Mouse (Mus musculus) lung, postnatal 0 days (tissue): ENCODE results near the gene Gja3. TPM values are rescaled to one million over a fixed set of nuclear protein-coding genes. Genes with fewer than 3 reads are reported as not detected.

ENCODE experiments used
- ATAC-seq: fragments of 200-750 bp; cut with Nextera tagmentation; 2 replicates; pipeline ENCODE4 v1.8.0; 2017; ENCODE audit warnings: moderate library complexity
- DNase-seq: peaks from one replicate; pipeline ENCODE4 v3.0.0-alpha.2; 2016; ENCODE audit warnings: low spot score
- H3K27ac ChIP-seq: fragments of 300-500 bp; sonication (generic); 2 replicates; pipeline ENCODE4 v1.5.1; 2014; ENCODE audit warnings: antibody characterized with exemption, mild to moderate bottlenecking, low read length, mixed read lengths
- H3K27me3 ChIP-seq: fragments of 300-500 bp; sonication (generic); replicated peaks from 2 replicates; pipeline ENCODE4 v1.6.1; 2014; ENCODE audit warnings: low read length, mixed read lengths; ENCODE audit not compliant: insufficient read depth
- H3K36me3 ChIP-seq: fragments of 300-500 bp; sonication (generic); 2 replicates; pipeline ENCODE4 v1.6.1; 2014; ENCODE audit warnings: low read length, mixed read lengths; ENCODE audit not compliant: insufficient read depth
- H3K4me1 ChIP-seq: fragments of 300-500 bp; sonication (generic); 2 replicates; pipeline ENCODE4 v1.6.1; 2014; ENCODE audit warnings: antibody characterized with exemption, low read depth, low read length, mixed read lengths; ENCODE audit not compliant: insufficient read depth
- H3K4me2 ChIP-seq: fragments of 300-500 bp; sonication (generic); replicated peaks from 2 replicates; pipeline ENCODE4 v1.6.1; 2014; ENCODE audit warnings: low read depth, mild to moderate bottlenecking, low read length, moderate library complexity, mixed read lengths
- H3K4me3 ChIP-seq: fragments of 300-500 bp; sonication (generic); 2 replicates; pipeline ENCODE4 v1.5.1; 2014; ENCODE audit warnings: low read depth, low read length
- H3K9ac ChIP-seq: fragments of 300-500 bp; sonication (generic); replicated peaks from 2 replicates; pipeline ENCODE4 v1.6.1; 2014; ENCODE audit warnings: low read depth, mild to moderate bottlenecking
- H3K9me3 ChIP-seq: fragments of 300-500 bp; sonication (generic); 2 replicates; pipeline ENCODE4 v1.6.1; 2016; ENCODE audit warnings: low read length, mixed read lengths
- CTCF ChIP-seq: IDR thresholded peaks from 2 replicates; pipeline ENCODE4 v1.5.1; 2016; ENCODE audit warnings: antibody characterized with exemption, mild to moderate bottlenecking
- EP300 ChIP-seq: IDR thresholded peaks from 2 replicates; pipeline ENCODE4 v1.6.1; 2016; ENCODE audit warnings: antibody characterized with exemption, mild to moderate bottlenecking, control low read depth
- WGBS: fragments of 180-500 bp; shearing (Covaris S2); extraction: QIAGEN DNeasy Blood & Tissue Kit; methylation state at CpG from one replicate; pipeline ENCODE4 v1.1.7; 2014; 5-methylcytosine and 5-hydroxymethylcytosine counted together
- polyA plus RNA-seq: library from polyadenylated mRNA; unstranded; fragments of >200 nt; fragmentation: Nextera tagmentation; extraction: Ambion mirVana; gene quantifications from 2 replicates; pipeline ENCODE4 v1.2.1, GENCODE M21; 2015

Gja3 gene
- polyA plus RNA-seq, 1 experiment from 2014 or later, result 1.0 TPM

DNA sequence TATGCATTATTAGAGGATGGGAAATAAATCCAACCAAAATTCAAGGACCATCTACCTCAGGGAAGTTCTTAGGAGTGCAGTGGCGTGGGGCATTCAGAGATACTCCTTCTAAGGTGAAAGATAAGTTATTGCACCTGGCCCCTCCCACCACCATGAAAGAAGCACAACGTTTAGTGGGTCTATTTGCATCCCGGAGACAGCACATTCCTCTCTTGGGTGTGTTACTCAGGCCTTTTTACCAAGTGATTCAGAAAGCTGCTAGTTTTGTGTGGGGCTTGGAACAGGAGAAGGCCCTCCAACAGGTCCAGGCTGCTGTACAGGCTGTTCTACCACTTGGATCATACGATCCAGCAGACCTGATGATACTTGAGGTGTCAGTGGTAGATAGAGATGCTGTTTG, 69.3 kb downstream of the Gja3 start:
- WGBS, result 56% methylated on average over 4 of the region's 4 CpGs
- no peak for ATAC-seq

More for the DNA sequence above, 69.3 kb downstream of the Gja3 start:
- Histone ChIP-seq H3K36me3 (no peaks in the 10 kb centered on the region), H3K27me3 (no peaks in the 10 kb centered on the region), H3K4me1 (no peaks in the 10 kb centered on the region), H3K4me3 (no peak overlapping the region), H3K27ac (no peak overlapping the region), H3K4me2 (no peak overlapping the region), H3K9ac (no peak overlapping the region), H3K9me3 (no peaks in the 10 kb centered on the region)
- TF ChIP-seq EP300 (no peak), CTCF (no peak)
- no peak for DNase-seq

Other genes starting within 250 kb of the Gja3 start
- 25.5 and 28.6 TPM in 2 replicates for gene Zmym5, start 246.4 kb downstream of the Gja3 start, polyA plus RNA-seq
- gene Zmym2, start 171.4 kb downstream of the Gja3 start, polyA plus RNA-seq, result 21.1 and 22.8 TPM in 2 replicates
- gene Gjb2, start 46.6 kb upstream of the Gja3 start, polyA plus RNA-seq, result 1.1 and 1.4 TPM in 2 replicates
- gene Gm4491, start 57.8 kb upstream of the Gja3 start, polyA plus RNA-seq, result not detected in 2 replicates
- 9.2 and 13.2 TPM in 2 replicates for gene Gjb6, start 75.5 kb upstream of the Gja3 start, polyA plus RNA-seq